Mouse (Mus musculus): Measurements from ENCODE around the gene Satb1.

- TF ChIP-seq CTCF (IDR thresholded peaks at IDR 0.05; ENCODE audit: low read depth) (no peak), EP300 (IDR thresholded peaks at IDR 0.05; ENCODE audit: low read depth) (no peak)
These were observed 137.4 kb downstream of the Satb1 start for GRCm38 (mm10) chr17:51695711-51696110.

Measured in heart, postnatal 0 days (tissue).